Mouse (Mus musculus) forebrain, embryonic 14.5 days (tissue): ENCODE data around the gene Actr3. TPM values are rescaled to one million over a fixed set of nuclear protein-coding genes. Genes with fewer than 3 reads are reported as not detected.

ENCODE experiments used
- ATAC-seq: fragments of 200-750 bp; cut with Nextera tagmentation; 2 replicates; pipeline ENCODE4 v1.8.0; 2017; ENCODE audit warnings: mild to moderate bottlenecking, moderate library complexity
- DNase-seq: peaks from one replicate; pipeline ENCODE4 v3.0.0-alpha.2; 2015; ENCODE audit warnings: low spot score
- H3K27ac ChIP-seq: fragments of 300-500 bp; sonication (generic); 2 replicates; pipeline ENCODE4 v1.5.1; 2014; ENCODE audit warnings: low read depth, mild to moderate bottlenecking, control low read depth, low read length, moderate library complexity
- H3K27me3 ChIP-seq: fragments of 300-500 bp; sonication (generic); replicated peaks from 2 replicates; pipeline ENCODE4 v1.6.1; 2014; ENCODE audit warnings: low read length, control low read depth, mixed read lengths; ENCODE audit not compliant: control insufficient read depth, insufficient read depth
- H3K36me3 ChIP-seq: fragments of 300-500 bp; sonication (generic); 2 replicates; pipeline ENCODE4 v1.6.1; 2014; ENCODE audit warnings: low read length, control low read depth; ENCODE audit not compliant: control insufficient read depth, insufficient read depth
- H3K4me1 ChIP-seq: fragments of 300-500 bp; sonication (generic); 2 replicates; pipeline ENCODE4 v1.6.1; 2014; ENCODE audit warnings: antibody characterized with exemption, low read length, control low read depth; ENCODE audit not compliant: control insufficient read depth, insufficient read depth
- H3K4me2 ChIP-seq: fragments of 300-500 bp; sonication (generic); 2 replicates; pipeline ENCODE4 v1.6.1; 2014; ENCODE audit warnings: mild to moderate bottlenecking, control low read depth, low read length
- H3K4me3 ChIP-seq: fragments of 300-500 bp; sonication (generic); 2 replicates; pipeline ENCODE4 v1.5.1; 2014; ENCODE audit warnings: low read depth, low read length, control low read depth
- H3K9ac ChIP-seq: fragments of 300-500 bp; sonication (generic); 2 replicates; pipeline ENCODE4 v1.6.1; 2014; ENCODE audit warnings: mild to moderate bottlenecking, low read length, control low read depth, moderate library complexity
- H3K9me3 ChIP-seq: fragments of 300-500 bp; sonication (generic); replicated peaks from 2 replicates; pipeline ENCODE4 v1.6.1; 2016; ENCODE audit warnings: low read length, control low read depth, mixed read lengths; ENCODE audit not compliant: control insufficient read depth
- WGBS: fragments of 180-500 bp; shearing (Covaris S2); extraction: QIAGEN DNeasy Blood & Tissue Kit; methylation state at CpG from one replicate; pipeline ENCODE4 v1.1.7; 2014; 5-methylcytosine and 5-hydroxymethylcytosine counted together
- polyA plus RNA-seq: library from polyadenylated mRNA; unstranded; fragments of >200 nt; fragmentation: Nextera tagmentation; extraction: Ambion mirVana; gene quantifications from 2 replicates; pipeline ENCODE4 v1.2.1, GENCODE M21; 2014

The Actr3 gene
- polyA plus RNA-seq, 1 experiment from 2014 or later: 231 TPM

GRCm38 (mm10) chr1:125441679-125442078 lies 6.2 kb upstream of the Actr3 start:
- no peak for ATAC-seq
- Histone ChIP-seq H3K27me3 (no peaks in the 10 kb centered on the region), H3K9me3 (no peaks in the 10 kb centered on the region), H3K36me3 (no peaks in the 10 kb centered on the region), H3K4me1 (no peaks in the 10 kb centered on the region), H3K27ac (no peak overlapping the region), H3K9ac (no peak overlapping the region), H3K4me2 (no peak overlapping the region), H3K4me3 (no peak overlapping the region)
- no peak for DNase-seq
- WGBS: 85% methylated on average over 7 of the region's 7 CpGs

- no peak for DNase-seq
- no peak overlapping the region for H3K27ac ChIP-seq
- no peak for ATAC-seq
- no peaks in the 10 kb centered on the region for H3K27me3 ChIP-seq
- no peak overlapping the region for H3K9ac ChIP-seq
- H3K4me2 ChIP-seq: no peak overlapping the region
- WGBS: 92% methylated on average over 6 of the region's 6 CpGs
- H3K9me3 ChIP-seq: no peaks in the 10 kb centered on the region
- no peaks in the 10 kb centered on the region for H3K36me3 ChIP-seq
- no peak overlapping the region for H3K4me3 ChIP-seq
- H3K4me1 ChIP-seq: no peaks in the 10 kb centered on the region
Observed at GRCm38 (mm10) chr1:125441251-125441650, 5.7 kb upstream of the Actr3 start.

DNA sequence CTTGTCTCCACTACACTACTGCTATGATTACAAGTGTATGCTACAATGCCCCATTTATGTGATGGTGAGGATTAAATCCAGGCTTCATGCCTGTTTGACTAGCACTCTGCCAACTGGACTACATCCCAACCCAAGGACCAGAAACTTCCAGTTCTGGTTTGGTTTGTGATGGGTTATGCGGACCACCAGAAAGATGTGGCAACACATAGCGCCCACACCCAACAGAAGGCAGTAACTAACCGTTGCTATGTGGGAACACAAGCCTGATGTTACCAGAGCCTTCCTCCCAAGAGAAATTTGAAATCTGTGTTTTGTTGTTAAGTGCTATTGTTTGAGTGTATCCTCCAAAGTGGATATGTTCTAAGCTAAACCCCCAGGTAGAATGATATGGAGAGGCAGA lies 4.0 kb upstream of the Actr3 start:
- Histone ChIP-seq H3K36me3 (no peaks in the 10 kb centered on the region), H3K27me3 (no peaks in the 10 kb centered on the region), H3K9ac (no peak overlapping the region), H3K27ac (no peak overlapping the region), H3K9me3 (no peaks in the 10 kb centered on the region), H3K4me1 (no peaks in the 10 kb centered on the region), H3K4me3 (no peak overlapping the region), H3K4me2 (no peak overlapping the region)
- 97% methylated on average over 3 of the region's 3 CpGs for whole genome bisulfite sequencing
- no peak for ATAC-seq
- DNase-seq: no peak

GRCm38 (mm10) chr1:125438826-125439225 lies 3.3 kb upstream of the Actr3 start:
- H3K4me3 ChIP-seq: no peak overlapping the region
- 88% methylated on average over 2 of the region's 2 CpGs for WGBS

GRCm38 (mm10) chr1:125437927-125438326 lies 2.4 kb upstream of the Actr3 start:
- no peak for ATAC-seq
- H3K9ac ChIP-seq: no peak overlapping the region
- peaks cover 8% of the 10 kb centered on the region for H3K4me1 ChIP-seq
- no peak overlapping the region for H3K4me2 ChIP-seq
- H3K36me3 ChIP-seq: no peaks in the 10 kb centered on the region
- no peaks in the 10 kb centered on the region for H3K27me3 ChIP-seq
- no peak overlapping the region for H3K4me3 ChIP-seq
- no peak for DNase-seq
- WGBS: 65% methylated on average over 3 of the region's 3 CpGs
- no peak overlapping the region for H3K27ac ChIP-seq
- H3K9me3 ChIP-seq: no peaks in the 10 kb centered on the region

More at GRCm38 (mm10) chr1:125438826-125439225, 3.3 kb upstream of the Actr3 start:
- DNase-seq (no peak), ATAC-seq (no peak)
- no peak overlapping the region for H3K9ac ChIP-seq
- no peak overlapping the region for H3K27ac ChIP-seq
- H3K36me3 ChIP-seq: no peaks in the 10 kb centered on the region
- H3K9me3 ChIP-seq: no peaks in the 10 kb centered on the region
- H3K4me2 ChIP-seq: no peak overlapping the region
- no peaks in the 10 kb centered on the region for H3K27me3 ChIP-seq
- peaks cover 4% of the 10 kb centered on the region for H3K4me1 ChIP-seq

GRCm38 (mm10) chr1:125437161-125437560 lies 1.6 kb upstream of the Actr3 start:
- ATAC-seq (no peak), DNase-seq (no peak)
- no peak overlapping the region for H3K9ac ChIP-seq
- H3K4me1 ChIP-seq: peaks cover 8% of the 10 kb centered on the region
- H3K36me3 ChIP-seq: no peaks in the 10 kb centered on the region
- no peaks in the 10 kb centered on the region for H3K9me3 ChIP-seq
- 77% methylated on average over 2 of the region's 2 CpGs for WGBS
- H3K4me2 ChIP-seq: no peak overlapping the region
- H3K4me3 ChIP-seq: no peak overlapping the region
- H3K27me3 ChIP-seq: no peaks in the 10 kb centered on the region
- no peak overlapping the region for H3K27ac ChIP-seq

DNA sequence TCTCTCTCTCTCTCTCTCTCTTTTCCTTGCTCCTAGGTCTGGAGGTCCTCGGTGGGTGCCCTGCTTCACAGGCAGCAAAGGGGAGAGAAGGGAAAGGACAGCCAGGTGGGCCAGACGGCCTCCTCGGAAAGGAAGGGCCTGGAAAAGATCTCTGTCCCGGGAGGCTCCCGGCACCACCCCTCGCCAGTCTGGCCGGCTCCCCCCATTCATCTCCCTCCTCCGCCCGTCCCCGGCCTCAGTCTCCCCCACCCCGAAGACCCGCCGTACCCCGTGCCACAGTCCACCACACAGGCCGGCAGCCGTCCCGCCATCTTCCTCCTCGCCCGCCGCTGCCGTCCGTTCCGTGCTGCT lies 534 bp downstream of the Actr3 start:
- Histone ChIP-seq H3K36me3 (no peaks in the 10 kb centered on the region), H3K9ac (peak overlapping the region; percentile 88), H3K27ac (peak overlapping the region; percentile 95), H3K4me3 (peak overlapping the region; percentile 82), H3K4me1 (peaks cover 8% of the 10 kb centered on the region), H3K27me3 (no peaks in the 10 kb centered on the region), H3K9me3 (no peaks in the 10 kb centered on the region), H3K4me2 (peak overlapping the region; percentile 67)
- peak; percentile 29 for DNase-seq
- WGBS: 0% methylated on average over 21 of the region's 23 CpGs
- ATAC-seq: no peak

- Histone ChIP-seq H3K4me2 (peak overlapping the region; percentile 67), H3K27me3 (no peaks in the 10 kb centered on the region), H3K27ac (peak overlapping the region; percentile 95), H3K4me1 (peaks cover 8% of the 10 kb centered on the region), H3K9ac (peak overlapping the region; percentile 88), H3K9me3 (no peaks in the 10 kb centered on the region), H3K4me3 (peak overlapping the region; percentile 82), H3K36me3 (no peaks in the 10 kb centered on the region)
- peak; percentile 18; the same call in 1 of the 2 replicates for ATAC-seq
- under 1% methylated on average over 25 of the region's 25 CpGs for WGBS
- peak; percentile 51 for DNase-seq
Observed at GRCm38 (mm10) chr1:125434485-125435001, 984 bp downstream of the Actr3 start.

DNA sequence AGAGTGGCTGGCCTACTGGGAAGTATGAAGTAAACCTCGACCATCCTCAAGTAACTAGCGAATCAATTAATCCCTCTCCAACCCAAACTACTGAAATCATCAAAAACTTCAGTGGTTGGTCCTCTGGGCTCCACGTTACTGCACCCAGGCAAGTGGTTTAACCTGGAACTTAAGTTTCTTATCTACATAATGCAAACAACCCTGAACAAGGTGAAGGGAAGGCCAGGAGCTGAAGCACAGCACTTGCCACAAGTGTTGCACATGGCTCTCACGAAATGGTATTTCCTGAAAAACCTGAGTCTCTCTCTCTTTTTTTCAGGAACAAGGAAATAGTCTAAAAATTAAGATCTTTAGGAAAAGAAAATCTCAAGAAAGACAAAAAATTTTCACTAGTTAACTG lies 4.2 kb downstream of the Actr3 start:
- peaks cover 10% of the 10 kb centered on the region for H3K4me1 ChIP-seq
- no peak overlapping the region for H3K4me2 ChIP-seq
- DNase-seq (no peak), ATAC-seq (no peak)
- H3K36me3 ChIP-seq: no peaks in the 10 kb centered on the region
- H3K4me3 ChIP-seq: no peak overlapping the region
- WGBS: 87% methylated on average over 4 of the region's 4 CpGs
- H3K9ac ChIP-seq: no peak overlapping the region
- H3K27ac ChIP-seq: no peak overlapping the region
- no peaks in the 10 kb centered on the region for H3K27me3 ChIP-seq
- H3K9me3 ChIP-seq: no peaks in the 10 kb centered on the region
